Mouse (Mus musculus) gastrocnemius, postnatal 25 days (tissue): ENCODE data around the gene Mpped2. TPM values are rescaled to one million over a fixed set of nuclear protein-coding genes. Genes with fewer than 3 reads are reported as not detected.
A peak's percentile ranks its signal among the peaks of the same experiment; 100 is the strongest.

Experiments
- DNase-seq: peaks from one replicate; pipeline ENCODE4 v3.0.0; 2022
- total RNA-seq, 2 experiments: library from RNA; stranded (reverse); gene quantifications; 1 replicate in 1 of 2; 2 replicates in 1 of 2; pipeline ENCODE4 v1.2.3; 2021

The Mpped2 gene
- total RNA-seq, 2 experiments from 2014 or later: 3.0 to 3.4 TPM

GRCm38 (mm10) chr2:106797855-106798254 is 104.8 kb downstream of the Mpped2 start:
- DNase-seq: no peak

- DNase-seq: no peak
Observed at GRCm38 (mm10) chr2:106798824-106799223, 105.8 kb downstream of the Mpped2 start.

GRCm38 (mm10) chr2:106815898-106816297 is 122.8 kb downstream of the Mpped2 start:
- no peak for DNase-seq

GRCm38 (mm10) chr2:106821292-106821691 is 128.2 kb downstream of the Mpped2 start:
- DNase-seq: no peak

GRCm38 (mm10) chr2:106821883-106822282 is 128.8 kb downstream of the Mpped2 start:
- no peak for DNase-seq

- DNase-seq: no peak
Observed at GRCm38 (mm10) chr2:106822540-106822939, 129.5 kb downstream of the Mpped2 start.

- no peak for DNase-seq
Observed at GRCm38 (mm10) chr2:106825461-106825860, 132.4 kb downstream of the Mpped2 start.

GRCm38 (mm10) chr2:106826023-106826422 is 133.0 kb downstream of the Mpped2 start:
- DNase-seq: no peak

- DNase-seq: no peak
Observed at GRCm38 (mm10) chr2:106826806-106827205, 133.7 kb downstream of the Mpped2 start.

- DNase-seq: no peak
Observed at GRCm38 (mm10) chr2:106828573-106829310, 135.7 kb downstream of the Mpped2 start.

- DNase-seq: no peak
Observed at GRCm38 (mm10) chr2:106829420-106829819, 136.4 kb downstream of the Mpped2 start.

GRCm38 (mm10) chr2:106832577-106832976 is 139.5 kb downstream of the Mpped2 start:
- DNase-seq: no peak

- no peak for DNase-seq
Observed at GRCm38 (mm10) chr2:106833212-106833611, 140.1 kb downstream of the Mpped2 start.

GRCm38 (mm10) chr2:106835321-106835720 is 142.3 kb downstream of the Mpped2 start:
- no peak for DNase-seq

GRCm38 (mm10) chr2:106837241-106837640 is 144.2 kb downstream of the Mpped2 start:
- DNase-seq: no peak

- no peak for DNase-seq
Observed at GRCm38 (mm10) chr2:106844147-106844546, 151.1 kb downstream of the Mpped2 start.

GRCm38 (mm10) chr2:106844766-106845678 is 152.0 kb downstream of the Mpped2 start:
- DNase-seq: no peak

- DNase-seq: no peak
Observed at GRCm38 (mm10) chr2:106846511-106846910, 153.4 kb downstream of the Mpped2 start.

- no peak for DNase-seq
Observed at GRCm38 (mm10) chr2:106849389-106849788, 156.3 kb downstream of the Mpped2 start.

- no peak for DNase-seq
Observed at GRCm38 (mm10) chr2:106851515-106851914, 158.4 kb downstream of the Mpped2 start.

GRCm38 (mm10) chr2:106854213-106854612 is 161.1 kb downstream of the Mpped2 start:
- DNase-seq: no peak

- peak; percentile 14 for DNase-seq
Observed at GRCm38 (mm10) chr2:106854758-106855157, 161.7 kb downstream of the Mpped2 start.

- no peak for DNase-seq
Observed at GRCm38 (mm10) chr2:106855184-106855583, 162.1 kb downstream of the Mpped2 start.
